Mouse (Mus musculus): Measurements from ENCODE around the gene Cep97.

- TF ChIP-seq CEBPB (IDR thresholded peaks at IDR 0.05; ENCODE audit: low read depth) (no peak), CTCF (IDR thresholded peaks at IDR 0.05; ENCODE audit: control insufficient read depth, insufficient read depth, insufficient read length) (no peak), USF1 (IDR thresholded peaks at IDR 0.05; ENCODE audit: low read depth) (no peak)
These were observed 6.1 kb upstream of the Cep97 start for GRCm38 (mm10) chr16:55940781-55941180.

All from C2C12 (cell line).